ENCODE assay signal across 8 mouse cellular contexts in genomic region chr19:8841012-8841411, GRCm38 (mm10). TPM values are rescaled to one million over a fixed set of nuclear protein-coding genes. Genes with fewer than 3 reads are reported as not detected.
DNase-seq lines count a peak whose midpoint lies in the region; ATAC-seq lines count a peak whose summit lies in the region.

No protein-coding gene starts in this region.

- H3K4me1 ChIP-seq in kidney, embryonic 15.5 days: peaks cover 36% of the 10 kb centered on the region
- peaks cover 39% of the 10 kb centered on the region for H3K4me1 ChIP-seq in embryonic facial prominence, embryonic 10.5 days
- peaks cover 45% of the 10 kb centered on the region for H3K4me1 ChIP-seq in hindbrain, embryonic 13.5 days (replicated peaks)
- peaks cover 25% of the 10 kb centered on the region for H3K4me1 ChIP-seq in midbrain, embryonic 14.5 days (ENCODE audit: control insufficient read depth, insufficient read depth, low read length)

- H3K27ac ChIP-seq in kidney, embryonic 15.5 days: peak overlapping the region; percentile 52; the same call in 1 of the 2 replicates
- H3K27ac ChIP-seq in embryonic facial prominence, embryonic 10.5 days (replicated peaks): peak overlapping the region; percentile 76; the same call in 1 of the 2 replicates
- peak overlapping the region; percentile 99 for H3K27ac ChIP-seq in hindbrain, embryonic 13.5 days
- H3K27ac ChIP-seq in midbrain, embryonic 14.5 days (replicated peaks; ENCODE audit: low read depth, low read length): no peak overlapping the region

- H3K9ac ChIP-seq in kidney, embryonic 15.5 days: peak overlapping the region; percentile 49
- H3K9ac ChIP-seq in hindbrain, embryonic 13.5 days: peak overlapping the region; percentile 94
- H3K9ac ChIP-seq in midbrain, embryonic 14.5 days (replicated peaks; ENCODE audit: low read length): peak overlapping the region; percentile 86

- peak overlapping the region; percentile 50 for H3K4me3 ChIP-seq in kidney, embryonic 15.5 days (replicated peaks)
- H3K4me3 ChIP-seq in embryonic facial prominence, embryonic 10.5 days: peak overlapping the region; percentile 69
- peak overlapping the region; percentile 74 for H3K4me3 ChIP-seq in hindbrain, embryonic 13.5 days
- peak overlapping the region; percentile 68 for H3K4me3 ChIP-seq in midbrain, embryonic 14.5 days (replicated peaks; ENCODE audit: low read depth, low read length)

- peak overlapping the region; percentile 75 for H3K4me2 ChIP-seq in kidney, embryonic 15.5 days
- H3K4me2 ChIP-seq in hindbrain, embryonic 13.5 days: peak overlapping the region; percentile 81
- peak overlapping the region; percentile 81 for H3K4me2 ChIP-seq in midbrain, embryonic 14.5 days (ENCODE audit: low read length)

- 89% methylated on average over 7 of the region's 7 CpGs for WGBS in kidney, embryonic 15.5 days
- WGBS in embryonic facial prominence, embryonic 10.5 days: 90% methylated on average over 7 of the region's 7 CpGs
- 93% methylated on average over 7 of the region's 7 CpGs for WGBS in hindbrain, embryonic 13.5 days
- WGBS in midbrain, embryonic 14.5 days: 92% methylated on average over 7 of the region's 7 CpGs

- H3K36me3 ChIP-seq in kidney, embryonic 15.5 days: peaks cover 26% of the 10 kb centered on the region
- H3K36me3 ChIP-seq in embryonic facial prominence, embryonic 10.5 days (replicated peaks): peaks cover 29% of the 10 kb centered on the region
- peaks cover 31% of the 10 kb centered on the region for H3K36me3 ChIP-seq in hindbrain, embryonic 13.5 days
- H3K36me3 ChIP-seq in midbrain, embryonic 14.5 days (ENCODE audit: control insufficient read depth, insufficient read depth, low read length): peaks cover 33% of the 10 kb centered on the region

- H3K27me3 ChIP-seq in kidney, embryonic 15.5 days: no peaks in the 10 kb centered on the region
- no peaks in the 10 kb centered on the region for H3K27me3 ChIP-seq in embryonic facial prominence, embryonic 10.5 days (replicated peaks; ENCODE audit: low read depth, poor library complexity, severe bottlenecking)
- no peaks in the 10 kb centered on the region for H3K27me3 ChIP-seq in hindbrain, embryonic 13.5 days
- H3K27me3 ChIP-seq in midbrain, embryonic 14.5 days (ENCODE audit: control insufficient read depth, insufficient read depth, low read length): no peaks in the 10 kb centered on the region

- no peak for DNase-seq in kidney, postnatal 14 days
- DNase-seq in embryonic facial prominence, embryonic 10.5 days (ENCODE audit: low spot score): no peak
- DNase-seq in midbrain, embryonic 14.5 days: no peak
- no peak for DNase-seq in gastrocnemius, postnatal 10 days
- DNase-seq in left cerebral cortex, adult 18-20 months (ENCODE audit: low spot score in 2 of 2): no peak

- H3K9me3 ChIP-seq in kidney, embryonic 15.5 days (replicated peaks): no peaks in the 10 kb centered on the region
- H3K9me3 ChIP-seq in embryonic facial prominence, embryonic 10.5 days: no peaks in the 10 kb centered on the region
- no peaks in the 10 kb centered on the region for H3K9me3 ChIP-seq in hindbrain, embryonic 13.5 days
- no peaks in the 10 kb centered on the region for H3K9me3 ChIP-seq in midbrain, embryonic 14.5 days (ENCODE audit: control insufficient read depth, low read length)

- ATAC-seq in kidney, embryonic 15.5 days (replicated peaks; ENCODE audit: low FRiP score): no peak
- ATAC-seq in hindbrain, embryonic 13.5 days (ENCODE audit: low FRiP score): no peak
- no peak for ATAC-seq in midbrain, embryonic 14.5 days (ENCODE audit: low FRiP score, low TSS enrichment)
- no peak for ATAC-seq in megakaryocyte progenitor cell, adult 5-6 weeks (replicated peaks; ENCODE audit: poor library complexity)

RNA-seq across cellular contexts. Expression of gene Gng3, which starts 2.0 kb away (rescaled TPM):
- polyA plus RNA-seq in kidney, embryonic 15.5 days (2015; fragmentation: Nextera tagmentation; extraction: Ambion mirVana): 4.8 and 8.5 TPM in 2 replicates
- polyA plus RNA-seq in embryonic facial prominence, embryonic 10.5 days (2016; fragmentation: Nextera tagmentation; extraction: Ambion mirVana): 29.3 and 32.0 TPM in 2 replicates
- 346 and 374 TPM in 2 replicates for polyA plus RNA-seq in hindbrain, embryonic 13.5 days (2015; fragmentation: Nextera tagmentation; extraction: Ambion mirVana)
- polyA plus RNA-seq in midbrain, embryonic 14.5 days (2014; fragmentation: Nextera tagmentation; extraction: Ambion mirVana): 466 and 598 TPM in 2 replicates
- under 1 TPM; 0.66 to 0.77 TPM for total RNA-seq in gastrocnemius, postnatal 10 days (2021)
- total RNA-seq in left cerebral cortex, adult 18-20 months (2021): 100 to 1,000 TPM; 181 to 184 TPM
- 0.07 and 0.22 TPM in 2 replicates for total RNA-seq in megakaryocyte progenitor cell, adult 5-6 weeks (2015)
- total RNA-seq in megakaryocyte progenitor cell, adult 5-6 weeks (2017): not detected in 2 replicates

RNA-seq across cellular contexts. Expression of gene Bscl2, which starts 3.7 kb away (rescaled TPM):
- 52.1 and 58.1 TPM in 2 replicates for polyA plus RNA-seq in kidney, embryonic 15.5 days (2015; fragmentation: Nextera tagmentation; extraction: Ambion mirVana)
- 41.4 and 44.6 TPM in 2 replicates for polyA plus RNA-seq in embryonic facial prominence, embryonic 10.5 days (2016; fragmentation: Nextera tagmentation; extraction: Ambion mirVana)
- polyA plus RNA-seq in hindbrain, embryonic 13.5 days (2015; fragmentation: Nextera tagmentation; extraction: Ambion mirVana): 82.9 and 84.0 TPM in 2 replicates
- 78.2 and 98.7 TPM in 2 replicates for polyA plus RNA-seq in midbrain, embryonic 14.5 days (2014; fragmentation: Nextera tagmentation; extraction: Ambion mirVana)
- total RNA-seq in gastrocnemius, postnatal 10 days (2021): 10 to 100 TPM; 16.8 to 19.5 TPM
- total RNA-seq in left cerebral cortex, adult 18-20 months (2021): 100 to 1,000 TPM in 1 of 2 experiments, 10 to 100 TPM in 1; 98.1 to 112 TPM
- 58.3 and 63.4 TPM in 2 replicates for total RNA-seq in megakaryocyte progenitor cell, adult 5-6 weeks (2015)
- 28.8 and 31.6 TPM in 2 replicates for total RNA-seq in megakaryocyte progenitor cell, adult 5-6 weeks (2017)

RNA-seq across cellular contexts. Expression of gene Lrrn4cl, which starts 9.6 kb away (rescaled TPM):
- polyA plus RNA-seq in kidney, embryonic 15.5 days (2015; fragmentation: Nextera tagmentation; extraction: Ambion mirVana): 0.84 and 1.3 TPM in 2 replicates
- 0.55 and 0.57 TPM in 2 replicates for polyA plus RNA-seq in embryonic facial prominence, embryonic 10.5 days (2016; fragmentation: Nextera tagmentation; extraction: Ambion mirVana)
- 1.0 and 1.3 TPM in 2 replicates for polyA plus RNA-seq in hindbrain, embryonic 13.5 days (2015; fragmentation: Nextera tagmentation; extraction: Ambion mirVana)
- polyA plus RNA-seq in midbrain, embryonic 14.5 days (2014; fragmentation: Nextera tagmentation; extraction: Ambion mirVana): 0.28 and 0.62 TPM in 2 replicates
- 10 to 100 TPM; 11.5 to 14.0 TPM for total RNA-seq in gastrocnemius, postnatal 10 days (2021)
- total RNA-seq in left cerebral cortex, adult 18-20 months (2021): 1 to 10 TPM; 1.2 to 1.7 TPM
- not detected in 2 replicates for total RNA-seq in megakaryocyte progenitor cell, adult 5-6 weeks (2015)
- 0.88 TPM in 1 of 2 replicates, not detected in the other for total RNA-seq in megakaryocyte progenitor cell, adult 5-6 weeks (2017)

RNA-seq across cellular contexts. Expression of gene AC129217.1, which starts 11.4 kb away (rescaled TPM):
- not detected in 2 replicates for polyA plus RNA-seq in kidney, embryonic 15.5 days (2015; fragmentation: Nextera tagmentation; extraction: Ambion mirVana)
- polyA plus RNA-seq in embryonic facial prominence, embryonic 10.5 days (2016; fragmentation: Nextera tagmentation; extraction: Ambion mirVana): not detected in 2 replicates
- not detected in 2 replicates for polyA plus RNA-seq in hindbrain, embryonic 13.5 days (2015; fragmentation: Nextera tagmentation; extraction: Ambion mirVana)
- not detected in 2 replicates for polyA plus RNA-seq in midbrain, embryonic 14.5 days (2014; fragmentation: Nextera tagmentation; extraction: Ambion mirVana)
- not detected for total RNA-seq in gastrocnemius, postnatal 10 days (2021)
- 1 to 10 TPM in 1 of 2 experiments, not detected in 1; 2.3 TPM for total RNA-seq in left cerebral cortex, adult 18-20 months (2021)
- 0.76 TPM in 1 of 2 replicates, not detected in the other for total RNA-seq in megakaryocyte progenitor cell, adult 5-6 weeks (2015)
- total RNA-seq in megakaryocyte progenitor cell, adult 5-6 weeks (2017): not detected in 2 replicates

RNA-seq across cellular contexts. Expression of gene Hnrnpul2, which starts 21.2 kb away (rescaled TPM):
- 5.6 and 6.4 TPM in 2 replicates for polyA plus RNA-seq in kidney, embryonic 15.5 days (2015; fragmentation: Nextera tagmentation; extraction: Ambion mirVana)
- polyA plus RNA-seq in embryonic facial prominence, embryonic 10.5 days (2016; fragmentation: Nextera tagmentation; extraction: Ambion mirVana): 4.8 and 5.0 TPM in 2 replicates
- polyA plus RNA-seq in hindbrain, embryonic 13.5 days (2015; fragmentation: Nextera tagmentation; extraction: Ambion mirVana): 5.8 and 6.3 TPM in 2 replicates
- polyA plus RNA-seq in midbrain, embryonic 14.5 days (2014; fragmentation: Nextera tagmentation; extraction: Ambion mirVana): 8.8 and 9.6 TPM in 2 replicates
- 10 to 100 TPM; 42.2 to 47.8 TPM for total RNA-seq in gastrocnemius, postnatal 10 days (2021)
- total RNA-seq in left cerebral cortex, adult 18-20 months (2021): 100 to 1,000 TPM; 123 to 127 TPM
- 56.7 and 59.5 TPM in 2 replicates for total RNA-seq in megakaryocyte progenitor cell, adult 5-6 weeks (2015)
- total RNA-seq in megakaryocyte progenitor cell, adult 5-6 weeks (2017): 64.7 and 77.8 TPM in 2 replicates

Comparison
In these comparisons a context has a peak if more than half of its experiments do, and no peak if none do; other contexts are left out.
1. RNA of gene Gng3, which starts 2.0 kb away (polyA plus RNA-seq): 466 to 598 TPM in midbrain, embryonic 14.5 days and 346 to 374 TPM in hindbrain, embryonic 13.5 days; 29.3 to 32.0 TPM in embryonic facial prominence, embryonic 10.5 days and 4.8 to 8.5 TPM in kidney, embryonic 15.5 days; every median in the first group is over 10 times any median in the second.
2. Peak in every context shown above with its lines, with median percentiles within 50 percentile points of each other: H3K4me2 ChIP-seq, H3K4me3 ChIP-seq and H3K9ac ChIP-seq.